Mouse (Mus musculus): ENCODE results near the gene Mroh2a.

DNA sequence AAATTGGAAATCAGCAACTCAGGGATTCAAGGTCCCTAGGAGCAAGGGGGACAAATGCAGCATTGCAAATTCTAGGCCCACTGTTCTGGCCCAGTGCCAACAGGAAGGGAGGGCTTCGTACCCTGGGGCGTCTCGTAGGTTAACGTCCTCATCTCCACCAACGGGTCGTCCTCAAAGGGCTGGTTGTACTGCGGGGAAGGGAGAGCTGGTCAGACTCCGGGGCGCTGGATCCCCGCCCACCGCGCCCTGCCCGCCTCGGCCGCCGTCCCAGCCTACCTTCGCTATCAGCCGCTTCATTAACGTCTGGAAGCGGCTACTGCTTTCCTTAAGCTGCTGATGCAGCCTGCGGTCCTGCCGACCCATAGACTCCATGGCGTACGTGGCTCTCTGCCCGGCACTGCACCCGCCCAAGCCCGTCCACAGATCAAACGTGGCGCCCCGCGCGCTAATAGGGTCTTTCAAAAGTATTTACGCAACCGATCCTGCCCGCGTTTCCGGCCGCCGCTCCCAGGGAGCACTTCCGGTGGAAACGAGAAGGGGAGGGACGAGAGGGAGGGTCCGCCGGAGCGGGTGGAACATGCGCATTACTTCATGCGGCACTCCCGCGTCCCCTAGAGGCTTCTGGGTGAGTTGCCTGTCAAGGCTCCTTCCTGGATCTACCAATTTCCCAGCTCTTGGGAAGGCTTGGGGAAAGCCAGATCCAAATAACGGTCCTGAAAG, 50.5 kb downstream of the Mroh2a start, which contains the start of the genes Hjurp and Trpm8:
- no peak for TF ChIP-seq CTCF (IDR thresholded peaks at IDR 0.05; ENCODE audit: insufficient read depth, low read depth, low read length)
- TF ChIP-seq POLR2A (IDR thresholded peaks at IDR 0.05; ENCODE audit: insufficient read depth, low read depth, low read length) = no peak

Data from olfactory bulb, adult 2 months (tissue).